Mouse (Mus musculus) urinary bladder, adult 18-20 months (tissue): ENCODE data around the gene Hpn.

Experiments
- DNase-seq, 2 experiments: peaks; one replicate each; pipeline ENCODE4 v3.0.0; 2022; ENCODE audit warnings: low spot score in 2 of 2, mixed read lengths in 2 of 2

Hpn gene

GRCm38 (mm10) chr7:31081106-31081505, 34.0 kb downstream of the Hpn start:
- no peak for DNase-seq

- DNase-seq = no peak
Observed at GRCm38 (mm10) chr7:31080611-31081010, 34.5 kb downstream of the Hpn start.

- DNase-seq = no peak
Observed at GRCm38 (mm10) chr7:31079670-31080069, 35.4 kb downstream of the Hpn start.

GRCm38 (mm10) chr7:31077885-31078445, 37.1 kb downstream of the Hpn start:
- DNase-seq = no peak

GRCm38 (mm10) chr7:31077470-31077869, 37.6 kb downstream of the Hpn start:
- DNase-seq = no peak

GRCm38 (mm10) chr7:31076492-31076891, 38.6 kb downstream of the Hpn start, which contains the start of gene Fxyd3:
TSS of gene Fxyd3 (minus strand) at chr7:31076704.
- DNase-seq = peak; percentile 70 to 76

GRCm38 (mm10) chr7:31074713-31075069, 40.4 kb downstream of the Hpn start:
- no peak for DNase-seq

- DNase-seq = no peak
Observed at GRCm38 (mm10) chr7:31074061-31074712, 40.9 kb downstream of the Hpn start.

- DNase-seq = no peak
Observed at GRCm38 (mm10) chr7:31073546-31073945, 41.5 kb downstream of the Hpn start.

- no peak for DNase-seq
Observed at GRCm38 (mm10) chr7:31072326-31072725, 42.8 kb downstream of the Hpn start.

- DNase-seq = no peak
Observed at GRCm38 (mm10) chr7:31070324-31070723, 44.8 kb downstream of the Hpn start.

GRCm38 (mm10) chr7:31069491-31069890, 45.6 kb downstream of the Hpn start:
- DNase-seq = no peak

GRCm38 (mm10) chr7:31067836-31068235, 47.3 kb downstream of the Hpn start:
- DNase-seq = no peak

- no peak for DNase-seq
Observed at GRCm38 (mm10) chr7:31063074-31063560, 52.0 kb downstream of the Hpn start.

GRCm38 (mm10) chr7:31060621-31061010, 54.5 kb downstream of the Hpn start:
- DNase-seq = no peak

- DNase-seq = no peak
Observed at GRCm38 (mm10) chr7:31059919-31060620, 55.0 kb downstream of the Hpn start.

- DNase-seq = peak; percentile 83 to 85
Observed at GRCm38 (mm10) chr7:31059108-31059507, 56.0 kb downstream of the Hpn start, which contains the start of gene Lgi4. TSS of gene Lgi4 (plus strand) at chr7:31059342.

- DNase-seq = no peak
Observed at GRCm38 (mm10) chr7:31058211-31058610, 56.9 kb downstream of the Hpn start.

- DNase-seq = no peak
Observed at GRCm38 (mm10) chr7:31057730-31058129, 57.4 kb downstream of the Hpn start.

- no peak for DNase-seq
Observed at GRCm38 (mm10) chr7:31057071-31057470, 58.0 kb downstream of the Hpn start, which contains the start of gene Fxyd1. TSS of gene Fxyd1 (minus strand) at chr7:31057199.

- no peak for DNase-seq
Observed at GRCm38 (mm10) chr7:31056448-31056847, 58.6 kb downstream of the Hpn start.

GRCm38 (mm10) chr7:31055883-31056282, 59.2 kb downstream of the Hpn start:
- DNase-seq = no peak

GRCm38 (mm10) chr7:31055354-31055824, 59.7 kb downstream of the Hpn start:
- DNase-seq = peak in 1 of 2 experiments; percentile 78
